Mouse (Mus musculus) forebrain, embryonic 11.5 days (tissue): ENCODE measurements around the gene Dnajc7. TPM values are rescaled to one million over a fixed set of nuclear protein-coding genes. Genes with fewer than 3 reads are reported as not detected.

Experiments
- ATAC-seq: fragments of 200-750 bp; cut with Nextera tagmentation; replicated peaks from 2 replicates; pipeline ENCODE4 v1.8.0; 2017; ENCODE audit warnings: moderate TSS enrichment; ENCODE audit not compliant: low FRiP score
- DNase-seq: peaks from one replicate; pipeline ENCODE4 v3.0.0-alpha.2; 2017; ENCODE audit warnings: low spot score
- H3K27ac ChIP-seq: fragments of 300-500 bp; sonication (generic); 2 replicates; pipeline ENCODE4 v1.5.1; 2014; ENCODE audit warnings: low read depth, low read length
- H3K27me3 ChIP-seq: fragments of 300-500 bp; sonication (generic); 2 replicates; pipeline ENCODE4 v1.6.1; 2014; ENCODE audit warnings: mild to moderate bottlenecking, low read length, mixed read lengths; ENCODE audit not compliant: control insufficient read depth, insufficient read depth
- H3K36me3 ChIP-seq: fragments of 300-500 bp; sonication (generic); 2 replicates; pipeline ENCODE4 v1.6.1; 2014; ENCODE audit warnings: mild to moderate bottlenecking, low read length, moderate library complexity, mixed read lengths; ENCODE audit not compliant: control insufficient read depth, insufficient read depth
- H3K4me1 ChIP-seq: fragments of 300-500 bp; sonication (generic); replicated peaks from 2 replicates; pipeline ENCODE4 v1.6.1; 2014; ENCODE audit warnings: low read length, mixed read lengths; ENCODE audit not compliant: control insufficient read depth, insufficient read depth
- H3K4me2 ChIP-seq: fragments of 300-500 bp; sonication (generic); 2 replicates; pipeline ENCODE4 v1.6.1; 2014; ENCODE audit warnings: low read depth, mild to moderate bottlenecking, low read length, moderate library complexity, mixed read lengths; ENCODE audit not compliant: severe bottlenecking
- H3K4me3 ChIP-seq: fragments of 300-500 bp; sonication (generic); 2 replicates; pipeline ENCODE4 v1.5.1; 2014; ENCODE audit warnings: low read depth, low read length
- H3K9ac ChIP-seq: fragments of 300-500 bp; sonication (generic); 2 replicates; pipeline ENCODE4 v1.6.1; 2014; ENCODE audit warnings: low read length
- H3K9me3 ChIP-seq: fragments of 300-500 bp; sonication (generic); 2 replicates; pipeline ENCODE4 v1.6.1; 2016; ENCODE audit warnings: low read length, mixed read lengths; ENCODE audit not compliant: control insufficient read depth
- WGBS: fragments of 180-500 bp; shearing (Covaris S2); extraction: QIAGEN DNeasy Blood & Tissue Kit; methylation state at CpG from one replicate; pipeline ENCODE4 v1.1.7; 2014; 5-methylcytosine and 5-hydroxymethylcytosine counted together
- polyA plus RNA-seq: library from polyadenylated mRNA; unstranded; fragments of >200 nt; fragmentation: Nextera tagmentation; extraction: Ambion mirVana; gene quantifications from 2 replicates; pipeline ENCODE4 v1.2.1, GENCODE M21; 2014

Gene Dnajc7
- polyA plus RNA-seq, 1 experiment from 2014 or later = 95.9 TPM

DNA sequence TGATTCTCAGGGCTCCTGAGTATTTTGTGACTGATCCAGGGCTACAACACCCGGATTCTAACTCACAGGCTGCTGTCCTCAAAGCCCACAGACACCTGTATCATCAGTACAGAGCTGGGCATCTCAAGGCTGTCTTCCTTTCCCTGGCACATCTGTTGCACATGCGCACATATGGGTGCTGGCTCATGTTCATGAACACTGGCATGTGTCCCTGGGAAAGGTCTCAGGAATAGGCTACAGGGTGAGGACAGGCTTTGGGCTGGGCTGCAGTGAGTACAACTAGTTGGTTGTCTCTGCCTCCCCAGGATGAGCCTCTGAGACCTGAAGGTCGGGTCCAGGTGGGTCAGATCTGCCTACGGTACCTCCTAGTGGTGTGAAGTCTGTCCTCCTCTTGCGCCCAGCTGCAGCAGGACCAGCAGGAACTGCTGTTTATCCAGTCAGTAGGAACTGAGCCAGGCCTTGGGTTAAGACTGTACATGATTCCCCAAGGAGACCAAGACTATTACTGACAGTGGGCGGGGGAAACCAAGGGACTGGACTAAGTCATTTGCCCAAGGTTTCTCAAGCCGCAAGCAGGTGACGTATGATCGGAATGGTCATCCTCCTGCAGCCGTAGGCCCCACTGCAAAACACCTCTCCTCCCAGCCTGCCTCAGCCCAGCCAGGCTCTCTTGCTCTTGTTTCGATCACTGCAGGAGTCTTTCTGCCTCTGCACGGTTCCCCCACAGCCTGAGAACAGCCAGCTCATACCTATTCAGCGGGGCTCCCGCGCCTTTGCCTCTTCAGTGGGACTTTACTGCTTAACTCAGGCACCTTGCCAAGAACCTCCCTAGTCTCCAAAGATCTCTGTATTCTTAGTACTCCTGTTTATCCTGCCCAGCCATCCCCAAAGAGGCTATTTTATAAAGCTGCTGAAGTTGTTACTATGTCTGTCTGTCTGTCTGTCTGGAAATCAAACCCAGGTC lies 23.9 kb upstream of the Dnajc7 start:
- Histone ChIP-seq H3K4me3 (no peak overlapping the region), H3K4me1 (peaks cover 4% of the 10 kb centered on the region; the same call in 1 of the 2 replicates), H3K4me2 (no peak overlapping the region), H3K9me3 (no peaks in the 10 kb centered on the region), H3K27ac (no peak overlapping the region), H3K27me3 (peaks cover 11% of the 10 kb centered on the region), H3K9ac (no peak overlapping the region), H3K36me3 (no peaks in the 10 kb centered on the region)
- WGBS = 67% methylated on average over 15 of the region's 15 CpGs
- no peak for DNase-seq
- no peak for ATAC-seq

DNA sequence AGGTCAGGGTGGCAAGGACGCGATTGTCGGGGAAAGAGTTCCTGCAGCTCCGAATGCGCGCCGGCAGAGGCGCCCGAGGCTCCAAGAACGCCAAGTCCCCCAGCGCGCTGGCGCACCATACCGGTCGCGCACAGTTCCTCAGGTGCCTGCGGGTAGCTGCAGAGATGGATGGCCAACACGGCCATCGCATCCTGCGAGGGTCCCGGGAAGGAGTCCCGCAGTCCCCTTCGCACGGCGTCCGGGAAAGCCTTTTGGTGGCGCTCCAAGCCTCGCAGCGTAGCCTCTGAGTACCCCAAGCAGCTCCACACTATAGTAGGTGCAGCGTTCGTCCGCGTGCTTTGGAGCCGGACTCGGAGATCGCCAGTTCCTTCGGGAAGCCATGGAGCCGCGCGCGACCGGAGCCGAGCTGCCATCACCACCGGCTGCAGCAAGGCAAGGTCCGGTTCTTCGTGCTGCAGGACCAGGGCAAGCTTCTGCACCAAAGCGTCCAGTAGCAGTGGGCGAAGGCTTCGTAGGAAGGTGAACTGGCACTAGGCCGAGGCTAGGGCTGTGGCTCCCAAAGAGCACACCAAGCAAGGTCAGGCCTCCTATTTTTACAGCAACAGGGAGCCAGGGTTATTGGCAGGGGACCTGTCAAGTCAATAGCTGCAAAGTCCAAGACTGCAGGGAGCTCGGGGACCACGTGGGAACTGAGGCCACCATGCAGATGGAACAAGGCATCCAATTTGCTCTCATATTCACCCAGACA lies 20.4 kb upstream of the Dnajc7 start:
- H3K27me3 ChIP-seq = peaks cover 11% of the 10 kb centered on the region
- H3K27ac ChIP-seq = no peak overlapping the region
- ATAC-seq = no peak

DNA sequence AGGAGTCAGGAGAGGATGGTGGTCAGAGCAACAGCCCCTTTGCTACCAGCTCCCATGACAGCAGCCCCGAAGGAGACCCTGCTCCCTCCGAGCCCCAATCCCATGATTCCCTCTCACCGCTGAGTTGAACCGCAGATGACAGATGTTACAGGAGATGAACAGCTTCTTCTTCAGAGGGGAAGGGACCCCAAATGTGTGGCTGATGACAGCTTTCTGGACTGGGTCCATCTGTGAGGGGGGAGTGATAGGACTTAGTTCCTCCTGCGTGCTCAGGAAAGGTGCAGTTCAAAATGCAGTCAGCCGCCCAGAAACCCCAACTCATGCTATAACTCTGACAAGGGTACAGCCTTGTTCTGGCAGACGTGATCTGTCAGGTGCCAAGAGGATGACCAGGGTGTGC lies 14.6 kb upstream of the Dnajc7 start:
- Histone ChIP-seq H3K27me3 (peaks cover under 1% of the 10 kb centered on the region; the same call in 1 of the 2 replicates), H3K36me3 (no peaks in the 10 kb centered on the region), H3K4me1 (no peaks in the 10 kb centered on the region), H3K4me2 (no peak overlapping the region), H3K4me3 (no peak overlapping the region), H3K9me3 (no peaks in the 10 kb centered on the region), H3K27ac (no peak overlapping the region), H3K9ac (no peak overlapping the region)
- DNase-seq (no peak), ATAC-seq (no peak)
- 75% methylated on average over 7 of the region's 7 CpGs for WGBS

More for the DNA sequence above, 20.4 kb upstream of the Dnajc7 start:
- peak; percentile 80 for DNase-seq
- H3K4me3 ChIP-seq = peak overlapping the region; percentile 30
- WGBS = 7% methylated on average over 52 of the region's 52 CpGs
- peaks cover 4% of the 10 kb centered on the region; the same call in 1 of the 2 replicates for H3K4me1 ChIP-seq
- peak overlapping the region; percentile 78 for H3K4me2 ChIP-seq
- no peaks in the 10 kb centered on the region for H3K36me3 ChIP-seq
- peak overlapping the region; percentile 40 for H3K9ac ChIP-seq
- H3K9me3 ChIP-seq = no peaks in the 10 kb centered on the region

DNA sequence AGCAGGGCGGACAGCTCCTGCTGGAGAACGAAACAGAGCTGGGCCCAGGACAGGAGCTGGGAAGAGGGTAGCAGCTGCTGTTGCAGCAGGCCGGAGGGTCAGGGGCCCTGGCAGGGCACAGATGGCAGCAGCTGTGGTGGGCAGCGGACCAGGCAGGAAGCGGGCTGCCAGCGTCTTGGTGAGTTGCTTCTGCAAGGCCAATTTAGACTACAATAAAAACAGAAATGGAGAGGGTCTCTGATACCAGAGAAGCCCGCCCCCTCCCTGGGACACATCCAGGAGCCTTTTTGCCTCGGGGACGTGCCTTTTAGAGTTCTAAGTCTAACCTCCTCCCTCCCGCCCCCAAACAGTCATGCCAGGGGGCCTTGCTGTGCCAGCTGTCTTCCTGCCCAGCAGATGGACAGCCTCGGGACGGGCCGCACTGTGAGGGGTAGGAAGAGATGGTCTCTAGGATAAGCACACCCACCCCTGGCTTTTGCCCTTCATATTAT lies 8.9 kb upstream of the Dnajc7 start:
- DNase-seq (no peak), ATAC-seq (no peak)
- H3K9me3 ChIP-seq = no peaks in the 10 kb centered on the region
- 64% methylated on average over 13 of the region's 13 CpGs for WGBS
- H3K4me1 ChIP-seq = peaks cover 2% of the 10 kb centered on the region; the same call in 1 of the 2 replicates
- no peak overlapping the region for H3K27ac ChIP-seq
- no peaks in the 10 kb centered on the region; the same call in 1 of the 2 replicates for H3K36me3 ChIP-seq
- H3K27me3 ChIP-seq = no peaks in the 10 kb centered on the region
- no peak overlapping the region for H3K9ac ChIP-seq
- no peak overlapping the region for H3K4me3 ChIP-seq
- H3K4me2 ChIP-seq = no peak overlapping the region

DNA sequence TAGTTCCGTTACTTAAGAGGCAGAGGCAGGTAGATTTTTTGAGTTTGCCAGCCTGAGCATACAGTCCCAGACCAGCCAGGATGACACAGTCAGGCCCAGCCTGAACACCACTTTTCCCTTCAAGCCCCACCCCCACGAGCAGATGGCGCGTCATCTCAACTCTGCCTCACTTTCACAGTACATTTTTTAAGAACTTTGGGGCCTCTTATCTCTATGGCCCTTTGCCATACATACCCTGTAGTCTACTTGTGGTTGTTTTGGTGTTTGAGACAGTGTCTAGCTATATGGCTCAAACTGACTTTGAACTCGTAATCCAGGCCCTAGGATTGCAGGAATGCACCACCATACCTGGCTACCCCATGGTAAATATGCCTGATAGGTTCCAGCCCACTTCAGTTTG lies 8.1 kb upstream of the Dnajc7 start:
- 85% methylated on average over 5 of the region's 5 CpGs for WGBS
- H3K4me2 ChIP-seq = no peak overlapping the region
- no peaks in the 10 kb centered on the region for H3K9me3 ChIP-seq
- DNase-seq = no peak
- no peak overlapping the region for H3K27ac ChIP-seq
- peaks cover 4% of the 10 kb centered on the region; the same call in 1 of the 2 replicates for H3K4me1 ChIP-seq
- no peak for ATAC-seq
- no peak overlapping the region for H3K9ac ChIP-seq
- H3K27me3 ChIP-seq = no peaks in the 10 kb centered on the region
- H3K4me3 ChIP-seq = no peak overlapping the region
- no peaks in the 10 kb centered on the region; the same call in 1 of the 2 replicates for H3K36me3 ChIP-seq

DNA sequence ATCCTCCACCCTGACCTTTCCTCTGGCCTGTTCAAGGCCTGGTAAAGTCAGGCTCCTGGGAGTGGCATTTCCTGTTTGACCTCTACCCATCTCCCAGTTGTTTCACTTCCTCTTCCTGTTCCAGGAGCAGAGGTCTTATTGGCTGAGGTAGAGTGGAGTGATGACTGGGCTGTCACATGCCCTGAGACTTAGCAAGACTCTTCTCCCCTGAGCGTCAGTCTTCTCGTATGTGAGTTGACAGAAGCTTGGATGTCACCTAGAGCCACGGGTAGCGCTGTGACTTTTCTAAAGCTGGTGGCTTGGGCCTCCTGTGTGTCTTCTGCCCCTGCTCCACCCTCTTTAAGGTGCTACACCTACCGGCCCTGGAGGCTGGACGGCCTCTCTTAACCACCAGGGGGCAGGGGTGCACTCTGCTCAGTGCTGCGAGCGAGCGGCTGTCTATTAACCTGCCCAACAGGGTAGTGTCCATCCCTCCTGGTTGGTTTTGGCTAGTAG lies 6.8 kb upstream of the Dnajc7 start:
- 17% methylated on average over 9 of the region's 9 CpGs for WGBS
- no peaks in the 10 kb centered on the region; the same call in 1 of the 2 replicates for H3K36me3 ChIP-seq
- no peak overlapping the region for H3K9ac ChIP-seq
- H3K4me1 ChIP-seq = peaks cover 4% of the 10 kb centered on the region; the same call in 1 of the 2 replicates
- H3K9me3 ChIP-seq = no peaks in the 10 kb centered on the region
- no peaks in the 10 kb centered on the region for H3K27me3 ChIP-seq
- H3K4me2 ChIP-seq = no peak overlapping the region
- H3K27ac ChIP-seq = no peak overlapping the region
- DNase-seq (peak; percentile 78), ATAC-seq (no peak)
- H3K4me3 ChIP-seq = no peak overlapping the region

DNA sequence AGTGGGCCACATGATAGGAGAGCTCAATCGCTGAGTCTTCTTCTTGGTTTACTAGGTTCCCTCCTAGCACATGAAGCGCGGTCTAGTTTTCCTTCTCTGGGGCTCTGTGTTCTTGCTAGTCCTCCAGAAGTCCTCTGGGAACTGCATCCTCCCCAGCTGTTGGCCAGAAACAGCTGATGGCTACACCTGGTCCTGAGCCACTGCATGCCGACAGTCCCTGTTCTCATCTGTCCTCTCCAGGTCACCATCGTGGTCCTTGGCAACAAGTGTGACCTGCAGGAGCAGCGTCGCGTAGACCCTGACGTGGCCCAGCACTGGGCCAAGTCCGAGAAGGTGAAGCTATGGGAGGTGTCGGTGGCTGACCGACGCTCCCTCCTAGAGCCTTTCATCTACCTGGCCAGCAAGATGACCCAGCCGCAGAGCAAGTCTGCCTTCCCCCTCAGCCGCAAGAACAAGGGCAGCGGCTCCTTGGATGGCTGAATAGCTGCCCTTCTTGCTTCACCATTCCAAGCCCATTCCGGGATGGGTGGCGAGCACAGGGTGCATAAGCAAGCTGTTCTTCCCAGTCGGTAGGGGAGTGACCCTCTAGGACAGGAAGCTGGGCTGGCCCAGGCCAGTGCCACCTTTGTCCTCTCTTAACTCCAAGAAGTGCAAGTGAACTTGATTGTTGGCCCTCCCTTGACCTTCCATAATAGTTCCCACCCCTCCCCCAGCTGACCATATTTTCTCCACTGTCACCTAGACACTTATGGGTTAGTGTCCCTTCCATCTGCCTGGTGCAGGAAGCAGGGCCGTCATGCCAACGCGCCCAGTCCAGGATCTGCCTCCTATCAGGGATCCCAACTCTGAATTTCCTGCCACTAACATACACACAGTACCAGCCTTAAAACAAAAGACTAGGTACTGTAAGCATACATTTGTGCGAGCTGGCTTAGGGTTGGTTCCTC lies 6.1 kb upstream of the Dnajc7 start:
- H3K9me3 ChIP-seq = no peaks in the 10 kb centered on the region
- DNase-seq (no peak), ATAC-seq (no peak)
- H3K36me3 ChIP-seq = no peaks in the 10 kb centered on the region; the same call in 1 of the 2 replicates
- H3K4me3 ChIP-seq = no peak overlapping the region
- no peaks in the 10 kb centered on the region for H3K27me3 ChIP-seq
- WGBS = 91% methylated on average over 23 of the region's 23 CpGs
- H3K9ac ChIP-seq = no peak overlapping the region
- H3K4me1 ChIP-seq = peaks cover 4% of the 10 kb centered on the region; the same call in 1 of the 2 replicates
- H3K4me2 ChIP-seq = no peak overlapping the region
- no peak overlapping the region for H3K27ac ChIP-seq
